Mouse (Mus musculus): Measurements from ENCODE around the gene Camk2d.

The Camk2d gene

GRCm38 (mm10) chr3:126612748-126613509 is 16.8 kb downstream of the Camk2d start:
- peak; percentile 18 for DNase-seq (ENCODE audit: low spot score)

- no peak for DNase-seq (ENCODE audit: low spot score)
Observed at GRCm38 (mm10) chr3:126613510-126614128, 17.5 kb downstream of the Camk2d start.

GRCm38 (mm10) chr3:126615306-126615705 is 19.2 kb downstream of the Camk2d start:
- no peak for DNase-seq (ENCODE audit: low spot score)

- no peak for DNase-seq (ENCODE audit: low spot score)
Observed at GRCm38 (mm10) chr3:126620152-126620551, 24.1 kb downstream of the Camk2d start.

- DNase-seq (ENCODE audit: low spot score): no peak
Observed at GRCm38 (mm10) chr3:126622509-126622908, 26.4 kb downstream of the Camk2d start.

- DNase-seq (ENCODE audit: low spot score): no peak
Observed at GRCm38 (mm10) chr3:126624994-126625763, 29.1 kb downstream of the Camk2d start.

GRCm38 (mm10) chr3:126625764-126626040 is 29.6 kb downstream of the Camk2d start:
- DNase-seq (ENCODE audit: low spot score): no peak

GRCm38 (mm10) chr3:126627968-126628367 is 31.9 kb downstream of the Camk2d start:
- no peak for DNase-seq (ENCODE audit: low spot score)

GRCm38 (mm10) chr3:126628380-126628779 is 32.3 kb downstream of the Camk2d start:
- no peak for DNase-seq (ENCODE audit: low spot score)

GRCm38 (mm10) chr3:126629040-126629439 is 32.9 kb downstream of the Camk2d start:
- DNase-seq (ENCODE audit: low spot score): no peak

GRCm38 (mm10) chr3:126630111-126630869 is 34.2 kb downstream of the Camk2d start:
- no peak for DNase-seq (ENCODE audit: low spot score)

GRCm38 (mm10) chr3:126631583-126631982 is 35.5 kb downstream of the Camk2d start:
- DNase-seq (ENCODE audit: low spot score): no peak

GRCm38 (mm10) chr3:126632580-126632979 is 36.5 kb downstream of the Camk2d start:
- no peak for DNase-seq (ENCODE audit: low spot score)

GRCm38 (mm10) chr3:126634171-126634570 is 38.1 kb downstream of the Camk2d start:
- no peak for DNase-seq (ENCODE audit: low spot score)

GRCm38 (mm10) chr3:126638259-126638658 is 42.2 kb downstream of the Camk2d start:
- DNase-seq (ENCODE audit: low spot score): no peak

- DNase-seq (ENCODE audit: low spot score): no peak
Observed at GRCm38 (mm10) chr3:126639098-126639513, 43.0 kb downstream of the Camk2d start.

GRCm38 (mm10) chr3:126640443-126641251 is 44.5 kb downstream of the Camk2d start:
- no peak for DNase-seq (ENCODE audit: low spot score)

- no peak for DNase-seq (ENCODE audit: low spot score)
Observed at GRCm38 (mm10) chr3:126641451-126641850, 45.3 kb downstream of the Camk2d start.

- peak; percentile 56 for DNase-seq (ENCODE audit: low spot score)
Observed at GRCm38 (mm10) chr3:126643071-126644010, 47.2 kb downstream of the Camk2d start.

- no peak for DNase-seq (ENCODE audit: low spot score)
Observed at GRCm38 (mm10) chr3:126650332-126650731, 54.2 kb downstream of the Camk2d start.

All from embryo, embryonic 10.5 days (tissue).